Mouse (Mus musculus) embryo, embryonic 11 days (tissue): ENCODE results near the gene Efcab2.

Experiments used
- DNase-seq: peaks from one replicate; pipeline ENCODE4 v3.0.0-alpha.2; 2015

Efcab2 gene

GRCm38 (mm10) chr1:178485868-178486220 is 80.0 kb downstream of the Efcab2 start:
- DNase-seq, result no peak

- no peak for DNase-seq
These were observed 80.9 kb downstream of the Efcab2 start for GRCm38 (mm10) chr1:178486828-178487227.

DNA sequence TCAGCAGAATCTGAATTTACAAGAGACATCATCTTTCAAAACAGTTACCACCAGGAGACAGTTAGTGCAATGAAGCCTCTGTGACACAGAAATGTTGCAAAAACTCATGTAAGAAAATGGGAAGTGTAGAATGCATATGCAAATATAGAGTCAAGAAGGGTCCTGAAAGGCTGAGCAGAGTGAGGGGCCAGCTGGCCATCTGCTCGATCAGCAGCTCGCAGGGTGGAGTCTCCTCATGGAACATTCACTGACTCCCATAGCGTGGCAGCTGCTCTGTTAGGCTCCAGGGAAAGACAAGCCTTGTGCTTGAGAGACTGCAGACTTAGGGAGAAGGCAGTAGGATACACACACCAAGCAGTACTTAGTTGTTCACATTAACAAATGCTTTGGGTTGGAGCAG is 83.2 kb downstream of the Efcab2 start:
- DNase-seq, result peak; percentile 37

DNA sequence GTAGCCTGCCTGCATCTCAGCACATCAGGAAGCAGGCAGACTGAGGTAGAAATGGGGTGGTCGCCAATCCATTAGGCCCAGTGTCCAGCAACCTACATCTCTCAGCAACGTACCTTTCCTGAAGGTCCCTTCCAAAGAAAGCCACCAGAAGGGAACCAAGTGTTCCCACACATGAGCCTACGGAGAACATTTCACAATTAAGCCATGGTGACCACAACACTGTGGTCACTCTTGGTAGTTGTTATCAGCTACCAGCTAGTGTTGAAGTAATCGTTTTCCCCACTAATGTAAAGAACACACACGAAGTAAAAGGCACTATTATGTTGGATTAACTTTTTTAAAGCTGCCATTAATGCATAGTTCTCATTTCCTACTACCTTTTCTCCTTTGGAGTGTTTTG is 85.8 kb downstream of the Efcab2 start:
- no peak for DNase-seq

- DNase-seq, result no peak
These were observed 86.6 kb downstream of the Efcab2 start for GRCm38 (mm10) chr1:178492493-178492892.

- no peak for DNase-seq
These were observed 90.3 kb downstream of the Efcab2 start for GRCm38 (mm10) chr1:178496186-178496585.

- peak; percentile 39 for DNase-seq
These were observed 91.0 kb downstream of the Efcab2 start for GRCm38 (mm10) chr1:178496841-178497240.

GRCm38 (mm10) chr1:178506938-178507337 is 101.1 kb downstream of the Efcab2 start:
- DNase-seq, result no peak

DNA sequence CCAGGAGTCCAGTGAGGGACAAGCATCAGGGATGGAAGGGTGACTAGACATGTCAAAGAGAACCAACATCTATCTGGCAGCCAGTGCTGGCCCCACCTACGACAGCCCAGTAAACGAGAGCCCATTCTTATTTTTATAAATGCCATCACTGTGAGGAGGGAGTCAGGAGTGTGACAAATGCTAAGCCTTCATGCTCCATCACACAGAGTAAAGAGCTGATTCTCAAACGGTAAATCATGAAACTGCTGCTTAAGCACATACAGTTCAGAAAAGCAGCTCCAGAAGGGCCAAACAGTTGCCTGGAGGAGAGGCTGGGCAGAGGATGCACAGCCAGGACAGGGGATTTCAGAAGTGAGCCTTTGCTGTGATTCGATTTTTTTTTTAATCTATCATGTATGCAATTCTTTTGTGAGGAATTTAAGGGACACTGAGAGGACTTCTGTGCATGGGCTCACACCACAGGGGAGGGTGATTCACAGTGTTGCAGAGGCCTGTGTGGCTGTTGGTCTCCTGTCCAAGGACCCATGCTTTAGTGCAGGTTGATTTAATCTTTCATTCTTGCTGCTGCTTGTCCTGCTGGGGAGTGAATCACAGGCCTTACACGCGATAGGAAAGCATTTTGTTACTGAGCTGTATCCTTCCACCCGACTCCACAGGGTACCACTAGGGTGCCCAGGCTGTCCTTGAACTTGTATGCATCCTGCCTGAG is 106.6 kb downstream of the Efcab2 start:
- no peak for DNase-seq

DNA sequence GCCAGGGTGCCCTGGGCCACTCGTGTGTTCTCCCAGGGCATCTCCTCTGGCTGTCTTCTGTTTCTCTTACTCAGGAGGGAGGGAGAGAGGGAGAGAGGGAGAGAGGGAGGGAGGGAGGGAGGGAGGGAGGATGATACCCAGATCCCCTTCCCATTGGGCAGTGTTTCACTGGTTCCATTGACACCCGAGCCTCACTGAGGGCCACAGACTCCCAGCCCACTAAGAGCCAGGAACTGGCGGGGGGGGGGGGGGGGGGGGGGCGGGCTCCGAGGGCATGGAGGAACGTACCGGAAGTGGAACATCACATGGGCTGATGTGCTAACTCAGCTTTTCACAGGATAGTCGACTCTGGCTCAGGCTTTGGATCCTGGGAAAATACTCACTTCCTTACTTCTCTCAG is 108.1 kb downstream of the Efcab2 start:
- DNase-seq, result no peak

GRCm38 (mm10) chr1:178515839-178516238 is 110.0 kb downstream of the Efcab2 start:
- no peak for DNase-seq

- DNase-seq, result no peak
These were observed 116.5 kb downstream of the Efcab2 start for GRCm38 (mm10) chr1:178522389-178522788.

DNA sequence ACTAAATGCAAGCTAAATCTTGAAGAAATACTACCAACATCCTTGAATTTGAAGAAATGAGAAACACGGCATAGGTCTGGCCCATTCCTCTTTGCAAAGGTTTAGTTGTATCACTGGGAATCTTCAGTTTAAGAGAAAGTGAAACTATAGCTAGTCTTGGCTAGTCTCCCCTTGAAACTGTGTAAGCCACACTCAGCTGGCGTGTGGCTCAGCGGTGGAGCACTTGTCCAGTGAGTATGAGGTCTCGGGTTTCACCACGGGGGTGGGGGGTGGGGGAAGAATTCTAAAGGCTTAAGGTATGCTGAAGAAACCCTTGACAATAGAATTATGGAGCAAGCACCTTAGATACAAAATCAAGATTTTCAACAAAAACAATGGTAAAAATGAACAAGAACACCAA is 117.3 kb downstream of the Efcab2 start:
- peak; percentile 31 for DNase-seq

GRCm38 (mm10) chr1:178527185-178527546 is 121.3 kb downstream of the Efcab2 start:
- peak; percentile 92 for DNase-seq

DNA sequence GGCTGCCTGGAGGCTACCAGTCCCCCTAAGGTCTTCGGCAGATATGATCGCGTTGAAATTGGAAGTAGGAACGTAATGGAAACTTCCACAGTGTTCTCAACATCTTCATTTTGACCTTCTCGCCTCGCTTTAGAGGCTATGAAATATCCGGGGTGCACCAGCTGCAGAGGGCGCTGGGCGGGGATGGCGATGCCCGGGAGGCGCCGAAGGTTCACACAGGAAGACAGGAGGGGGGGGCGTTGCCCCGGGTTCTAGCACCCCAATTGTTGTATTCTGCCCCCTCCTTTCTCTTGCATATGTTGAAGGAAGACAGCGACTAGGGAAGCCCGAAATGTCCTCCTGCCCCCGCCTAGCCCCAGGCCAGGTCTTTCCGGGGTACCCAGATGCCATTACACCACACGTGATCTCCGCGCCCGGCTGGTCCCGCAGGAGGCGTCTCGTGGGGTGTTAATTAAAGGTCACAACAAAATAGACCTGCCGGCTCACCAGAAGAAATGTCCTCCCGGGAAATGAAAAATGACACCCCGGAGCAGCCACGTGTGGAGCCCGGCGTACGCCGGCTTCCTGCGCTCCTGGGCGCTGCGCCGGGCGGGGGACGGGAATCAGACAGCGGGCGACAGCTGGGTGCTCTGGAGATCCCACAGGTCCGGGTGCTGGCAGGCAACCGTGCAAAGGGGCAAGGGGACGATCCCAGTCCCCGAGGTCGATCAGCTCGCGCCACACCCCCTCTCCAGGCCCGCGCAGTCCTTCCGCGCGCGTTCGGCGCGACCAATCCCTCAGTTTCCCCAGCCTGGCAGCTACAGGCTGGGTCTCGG is 121.9 kb downstream of the Efcab2 start:
- DNase-seq, result peak; percentile 73

DNA sequence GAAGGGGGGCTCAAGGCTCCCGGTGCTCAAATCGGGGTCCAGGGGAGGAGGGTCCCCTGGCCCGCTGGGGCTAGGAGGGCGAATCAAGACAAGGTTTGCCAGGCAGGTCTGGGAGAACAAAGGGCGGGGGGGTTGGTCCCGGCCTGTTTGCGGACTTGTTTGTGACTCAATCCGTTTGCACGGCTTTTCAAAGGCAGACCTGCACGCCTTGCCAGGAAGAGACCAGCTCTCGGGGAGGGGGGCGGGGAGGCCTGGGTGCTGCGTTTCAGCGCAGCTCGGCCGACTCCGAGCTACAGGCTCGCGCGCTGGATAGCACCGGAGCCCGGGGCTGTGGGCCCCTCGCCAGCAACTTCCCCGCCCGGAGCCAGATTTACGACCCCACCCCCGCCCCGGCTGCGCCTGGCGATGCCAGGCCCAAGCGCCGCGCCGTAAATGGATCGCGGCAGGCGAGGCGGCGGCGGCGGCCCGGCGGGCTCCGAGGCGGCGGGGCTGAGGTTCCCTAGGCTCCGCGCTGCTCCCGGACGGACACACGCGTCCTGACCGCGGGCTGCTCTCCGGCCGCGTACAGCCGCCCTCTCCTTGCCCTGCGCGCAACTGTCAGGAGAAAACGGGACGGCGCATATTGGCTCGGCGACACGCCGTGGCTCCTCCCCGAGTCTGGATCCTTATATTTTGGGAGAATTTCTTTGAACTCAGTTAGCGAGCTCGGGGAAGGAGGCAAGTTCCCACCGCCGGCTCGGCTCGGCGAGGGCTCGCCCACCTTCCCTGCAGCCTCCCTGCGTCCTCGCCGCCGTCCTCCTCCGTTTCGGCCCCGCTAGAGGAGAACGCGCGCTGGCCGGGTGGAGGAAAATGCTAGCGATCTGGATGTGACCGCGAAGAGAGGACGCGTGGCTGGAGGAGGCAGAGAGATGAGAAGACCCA is 122.8 kb downstream of the Efcab2 start, which contains the start of gene Kif26b:
Gene Kif26b (plus strand): TSS at position 695 of the 921 bp plus-strand sequence.
- DNase-seq, result peak; percentile 82

DNA sequence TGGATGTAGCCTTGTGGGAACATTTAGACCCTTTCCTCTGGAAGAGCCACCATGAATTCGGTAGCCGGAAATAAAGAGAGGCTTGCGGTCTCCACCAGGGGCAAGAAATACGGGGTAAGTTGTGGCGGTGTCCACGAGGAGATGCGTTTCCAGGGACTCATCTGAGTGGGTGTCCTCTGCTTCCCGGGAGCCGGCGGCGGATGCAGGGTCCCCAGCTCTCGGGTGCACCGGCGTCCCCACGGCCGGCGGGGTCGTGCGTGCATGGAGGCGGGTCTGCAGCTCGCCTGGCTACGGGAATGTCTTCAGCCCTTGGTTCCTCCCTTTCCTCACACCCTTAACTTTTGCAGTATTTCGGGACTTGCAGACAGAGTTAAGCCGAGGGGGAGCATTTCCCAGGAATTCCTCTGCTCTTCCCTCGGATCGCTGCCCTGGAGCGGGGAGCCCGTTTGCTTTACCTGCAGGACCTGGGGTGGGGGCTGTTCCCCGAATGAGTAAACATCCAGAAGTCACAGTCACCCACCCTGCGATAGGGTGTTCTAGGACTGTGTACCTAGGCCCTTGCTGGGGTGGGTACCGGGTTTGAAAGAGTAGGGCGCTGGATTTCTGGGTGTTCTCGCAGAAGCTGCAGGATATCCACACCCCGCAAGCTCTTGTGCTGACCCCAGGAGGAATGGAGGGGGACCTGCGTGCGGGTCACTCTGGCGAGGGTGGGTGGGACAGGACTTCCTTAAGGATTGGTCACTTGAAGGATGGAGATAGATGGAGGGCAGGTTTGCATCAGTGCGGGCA is 123.8 kb downstream of the Efcab2 start:
- DNase-seq, result peak; percentile 53

DNA sequence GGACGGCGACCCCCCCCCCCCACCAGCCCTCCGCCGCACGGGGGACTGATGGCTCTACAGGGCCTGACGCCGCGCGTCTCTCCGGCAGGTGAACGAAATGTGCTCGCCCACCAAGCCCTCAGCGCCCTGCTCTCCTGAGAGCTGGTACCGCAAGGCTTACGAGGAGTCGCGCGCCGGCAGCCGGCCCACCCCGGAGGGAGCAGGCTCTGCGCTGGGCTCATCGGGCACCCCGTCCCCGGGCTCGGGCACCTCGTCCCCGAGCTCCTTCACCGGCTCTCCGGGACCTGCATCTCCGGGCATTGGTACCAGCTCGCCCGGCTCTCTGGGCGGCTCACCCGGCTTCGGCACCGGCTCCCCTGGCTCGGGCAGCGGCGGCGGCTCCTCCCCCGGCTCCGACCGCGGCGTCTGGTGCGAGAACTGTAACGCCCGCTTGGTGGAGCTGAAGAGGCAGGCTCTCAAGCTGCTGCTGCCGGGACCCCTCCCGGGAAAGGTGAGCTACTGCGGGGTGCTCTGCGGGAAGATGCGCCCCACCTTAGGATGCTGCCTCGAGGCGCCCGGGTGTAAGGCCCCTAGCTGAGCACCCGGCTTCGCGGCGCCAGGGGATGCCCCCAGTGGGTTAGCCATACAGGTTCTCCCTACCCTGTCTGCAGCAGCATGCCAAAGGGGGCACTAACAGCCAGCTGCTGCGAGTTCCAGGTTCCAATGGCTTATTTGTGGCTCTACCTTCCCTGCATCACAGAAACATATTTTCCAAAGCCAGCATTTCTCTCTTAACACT is 124.6 kb downstream of the Efcab2 start:
- peak; percentile 91 for DNase-seq
